Mouse (Mus musculus): ENCODE results near the gene Ubtf. TPM values are rescaled to one million over a fixed set of nuclear protein-coding genes. Genes with fewer than 3 reads are reported as not detected.
A peak's percentile ranks its signal among the peaks of the same experiment; 100 is the strongest.

Ubtf gene
- polyA plus RNA-seq, 1 experiment from 2014 or later = 102 TPM

DNA sequence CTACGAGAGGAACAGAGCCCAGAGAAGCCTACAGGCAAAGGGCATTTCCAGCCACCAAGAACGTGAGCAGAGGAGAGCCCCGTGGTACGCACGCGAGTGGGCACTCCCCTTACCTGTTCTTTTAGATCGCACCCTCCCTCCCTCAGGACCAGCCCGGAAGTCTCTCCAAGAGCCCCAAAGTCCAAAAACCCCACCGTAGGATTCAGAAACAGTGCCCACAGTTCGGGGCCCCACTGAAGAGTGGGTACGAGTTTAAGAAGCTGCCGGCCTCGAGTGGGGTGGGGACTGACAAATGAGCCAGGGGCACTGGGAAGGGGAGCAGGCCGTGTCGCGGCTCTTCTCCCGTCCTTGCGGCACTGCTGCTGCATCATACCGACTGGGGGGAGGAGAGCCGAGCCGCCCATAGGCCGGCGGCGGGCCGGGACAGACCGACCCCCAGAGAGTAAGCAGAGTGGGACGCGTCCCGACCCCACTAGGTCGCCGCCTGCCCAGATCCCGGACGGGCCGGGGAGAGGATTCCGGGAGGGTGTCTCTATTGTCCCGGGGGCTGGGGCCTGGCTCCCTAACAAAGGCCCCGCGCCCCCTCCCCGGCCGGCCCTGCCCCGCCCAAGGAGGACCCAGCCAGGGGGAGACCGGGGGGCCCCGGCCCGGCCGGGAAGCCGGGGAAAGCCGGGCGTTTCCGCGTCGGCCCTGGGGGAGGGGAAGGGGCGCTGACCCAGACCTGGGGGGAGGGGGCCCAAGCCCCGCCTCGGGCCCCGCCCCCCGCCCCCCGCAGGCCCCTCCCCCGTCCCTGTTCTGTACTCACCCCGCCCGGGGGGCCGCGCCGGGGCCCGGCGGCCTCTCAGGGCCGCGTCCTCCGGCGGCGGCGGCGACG, 23.7 kb downstream of the Ubtf start:
- H3K4me1 ChIP-seq = peaks cover 29% of the 10 kb centered on the region
- WGBS = 1% methylated on average over 60 of the region's 73 CpGs
- H3K9me3 ChIP-seq (replicated peaks) = no peaks in the 10 kb centered on the region
- H3K36me3 ChIP-seq = peaks cover 40% of the 10 kb centered on the region
- no peaks in the 10 kb centered on the region for H3K27me3 ChIP-seq (ENCODE audit: low read depth, poor library complexity, severe bottlenecking)
- DNase-seq (ENCODE audit: low spot score) = peak; percentile 88
- peak overlapping the region; percentile 96 for H3K4me3 ChIP-seq
- peak overlapping the region; percentile 98 for H3K27ac ChIP-seq

GRCm38 (mm10) chr11:102294887-102295597, 24.5 kb downstream of the Ubtf start:
- Histone ChIP-seq H3K4me3 (peak overlapping the region; percentile 96), H3K27me3 (ENCODE audit: low read depth, poor library complexity, severe bottlenecking) (no peaks in the 10 kb centered on the region), H3K4me1 (peaks cover 32% of the 10 kb centered on the region), H3K36me3 (peaks cover 48% of the 10 kb centered on the region), H3K9me3 (replicated peaks) (no peaks in the 10 kb centered on the region), H3K27ac (peak overlapping the region; percentile 98)
- no peak for DNase-seq (ENCODE audit: low spot score)
- 78% methylated on average over 12 of the region's 12 CpGs for WGBS

DNA sequence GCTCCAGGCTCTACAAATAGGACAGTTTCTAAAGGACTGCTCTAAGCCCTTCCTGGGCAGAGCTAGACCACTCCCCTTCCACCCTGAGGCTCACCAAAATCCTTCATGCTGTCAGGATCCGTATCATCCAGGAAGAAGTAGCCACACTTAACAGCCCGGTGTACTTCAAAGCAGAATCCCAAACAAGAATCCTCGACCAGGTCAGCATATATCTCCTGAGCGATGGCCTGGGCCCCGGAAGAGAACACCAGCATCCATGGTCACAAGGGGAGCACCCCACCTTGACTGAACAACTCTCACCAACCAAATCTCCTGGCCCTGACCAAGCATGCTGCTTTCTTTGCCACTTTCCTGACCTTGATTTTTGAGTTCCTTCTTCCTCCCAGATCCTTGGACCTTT, 25.1 kb downstream of the Ubtf start:
- no peak for DNase-seq (ENCODE audit: low spot score)
- no peaks in the 10 kb centered on the region for H3K9me3 ChIP-seq (replicated peaks)
- WGBS = 83% methylated on average over 5 of the region's 5 CpGs
- peaks cover 32% of the 10 kb centered on the region for H3K4me1 ChIP-seq
- H3K36me3 ChIP-seq = peaks cover 54% of the 10 kb centered on the region
- H3K4me3 ChIP-seq = peak overlapping the region; percentile 96
- H3K27me3 ChIP-seq (ENCODE audit: low read depth, poor library complexity, severe bottlenecking) = no peaks in the 10 kb centered on the region
- no peak overlapping the region for H3K27ac ChIP-seq

GRCm38 (mm10) chr11:102293971-102294370, 25.6 kb downstream of the Ubtf start:
- H3K9me3 ChIP-seq (replicated peaks) = no peaks in the 10 kb centered on the region
- H3K4me1 ChIP-seq = peaks cover 32% of the 10 kb centered on the region
- peaks cover 59% of the 10 kb centered on the region for H3K36me3 ChIP-seq
- H3K4me3 ChIP-seq = peak overlapping the region; percentile 96
- DNase-seq (ENCODE audit: low spot score) = no peak
- no peaks in the 10 kb centered on the region for H3K27me3 ChIP-seq (ENCODE audit: low read depth, poor library complexity, severe bottlenecking)
- 96% methylated on average over 13 of the region's 13 CpGs for WGBS
- H3K27ac ChIP-seq = no peak overlapping the region

DNA sequence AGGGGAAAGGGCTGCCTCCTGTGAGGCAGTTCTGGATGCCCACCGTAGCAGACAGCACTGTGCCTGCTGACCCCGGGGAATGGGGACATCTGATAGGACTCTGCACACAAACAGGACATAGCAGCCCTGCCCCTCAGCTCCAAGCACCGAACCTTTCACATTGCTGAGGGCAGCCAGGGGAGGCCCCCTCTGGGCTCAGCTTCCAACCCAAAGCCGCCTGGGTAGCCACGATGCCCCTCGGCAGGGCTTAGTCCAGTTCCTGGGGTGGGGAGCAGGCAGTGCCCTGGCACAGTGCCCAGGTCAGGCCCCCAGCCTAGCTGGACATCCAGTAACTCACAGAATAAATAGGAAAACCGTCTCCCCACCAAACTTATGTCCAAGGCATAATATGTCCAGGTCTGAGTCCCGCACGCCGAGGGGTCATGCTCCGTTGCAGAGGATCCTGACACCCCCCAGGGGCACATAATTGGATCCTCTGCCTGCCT, 28.4 kb downstream of the Ubtf start:
- Histone ChIP-seq H3K4me3 (no peak overlapping the region), H3K36me3 (peaks cover 82% of the 10 kb centered on the region), H3K4me1 (peaks cover 30% of the 10 kb centered on the region), H3K27ac (no peak overlapping the region), H3K27me3 (ENCODE audit: low read depth, poor library complexity, severe bottlenecking) (no peaks in the 10 kb centered on the region), H3K9me3 (replicated peaks) (no peaks in the 10 kb centered on the region)
- WGBS = 88% methylated on average over 11 of the region's 11 CpGs
- DNase-seq (ENCODE audit: low spot score) = no peak

- 89% methylated on average over 4 of the region's 4 CpGs for WGBS
- Histone ChIP-seq H3K27me3 (ENCODE audit: low read depth, poor library complexity, severe bottlenecking) (no peaks in the 10 kb centered on the region), H3K27ac (no peak overlapping the region; the same call in 1 of the 2 replicates), H3K9me3 (replicated peaks) (no peaks in the 10 kb centered on the region), H3K4me3 (no peak overlapping the region), H3K36me3 (peaks cover 82% of the 10 kb centered on the region), H3K4me1 (peaks cover 34% of the 10 kb centered on the region)
- no peak for DNase-seq (ENCODE audit: low spot score)
Measured at GRCm38 (mm10) chr11:102290141-102290540, 29.4 kb downstream of the Ubtf start.

- Histone ChIP-seq H3K27me3 (ENCODE audit: low read depth, poor library complexity, severe bottlenecking) (no peaks in the 10 kb centered on the region), H3K9me3 (replicated peaks) (no peaks in the 10 kb centered on the region), H3K36me3 (peaks cover 80% of the 10 kb centered on the region), H3K27ac (no peak overlapping the region; the same call in 1 of the 2 replicates), H3K4me1 (peaks cover 31% of the 10 kb centered on the region), H3K4me3 (no peak overlapping the region)
- DNase-seq (ENCODE audit: low spot score) = no peak
- 63% methylated on average over 6 of the region's 6 CpGs for WGBS
Measured at GRCm38 (mm10) chr11:102289511-102290100, 29.9 kb downstream of the Ubtf start.

- no peak overlapping the region for H3K4me3 ChIP-seq
- no peaks in the 10 kb centered on the region for H3K27me3 ChIP-seq (ENCODE audit: low read depth, poor library complexity, severe bottlenecking)
- peaks cover 24% of the 10 kb centered on the region for H3K4me1 ChIP-seq
- WGBS = 84% methylated on average over 2 of the region's 2 CpGs
- DNase-seq (ENCODE audit: low spot score) = no peak
- H3K9me3 ChIP-seq (replicated peaks) = no peaks in the 10 kb centered on the region
- peaks cover 73% of the 10 kb centered on the region for H3K36me3 ChIP-seq
- H3K27ac ChIP-seq = no peak overlapping the region
Measured at GRCm38 (mm10) chr11:102288913-102289312, 30.6 kb downstream of the Ubtf start.

- H3K36me3 ChIP-seq = peaks cover 66% of the 10 kb centered on the region
- DNase-seq (ENCODE audit: low spot score) = no peak
- no peak overlapping the region for H3K27ac ChIP-seq
- 90% methylated on average over 8 of the region's 8 CpGs for WGBS
- no peak overlapping the region for H3K4me3 ChIP-seq
- no peaks in the 10 kb centered on the region for H3K9me3 ChIP-seq (replicated peaks)
- no peaks in the 10 kb centered on the region for H3K27me3 ChIP-seq (ENCODE audit: low read depth, poor library complexity, severe bottlenecking)
- H3K4me1 ChIP-seq = peaks cover 23% of the 10 kb centered on the region
Measured at GRCm38 (mm10) chr11:102288027-102288804, 31.3 kb downstream of the Ubtf start.

DNA sequence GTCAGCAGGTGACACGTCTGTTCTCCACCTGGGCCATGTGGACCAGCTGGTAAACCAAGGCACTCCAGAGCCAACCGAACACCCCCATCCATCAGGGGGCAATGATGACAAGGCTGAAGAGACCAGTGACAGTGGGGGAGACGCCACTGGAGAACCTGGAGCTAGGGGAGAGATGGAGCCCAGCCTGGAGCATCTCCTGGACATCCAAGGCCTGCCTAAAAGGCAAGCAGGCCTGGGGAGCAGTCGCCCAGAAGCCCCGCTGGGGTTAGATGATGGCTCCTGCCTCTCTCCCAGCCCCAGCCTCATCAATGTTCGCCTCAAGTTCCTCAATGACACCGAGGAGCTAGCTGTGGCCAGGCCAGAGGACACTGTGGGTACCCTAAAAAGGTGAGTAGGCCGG, 32.1 kb downstream of the Ubtf start:
- no peak for DNase-seq (ENCODE audit: low spot score)

GRCm38 (mm10) chr11:102285095-102285834, 34.3 kb downstream of the Ubtf start:
- H3K9me3 ChIP-seq (replicated peaks) = no peaks in the 10 kb centered on the region
- H3K27me3 ChIP-seq (ENCODE audit: low read depth, poor library complexity, severe bottlenecking) = no peaks in the 10 kb centered on the region
- peak overlapping the region; percentile 91 for H3K4me3 ChIP-seq
- peak overlapping the region; percentile 87 for H3K27ac ChIP-seq
- WGBS = 6% methylated on average over 31 of the region's 31 CpGs
- H3K36me3 ChIP-seq = peaks cover 37% of the 10 kb centered on the region
- H3K4me1 ChIP-seq = peaks cover 17% of the 10 kb centered on the region
- DNase-seq (ENCODE audit: low spot score) = no peak

More for the DNA sequence above, 32.1 kb downstream of the Ubtf start:
- Histone ChIP-seq H3K4me3 (no peak overlapping the region), H3K9me3 (replicated peaks) (no peaks in the 10 kb centered on the region), H3K4me1 (peaks cover 23% of the 10 kb centered on the region), H3K27me3 (ENCODE audit: low read depth, poor library complexity, severe bottlenecking) (no peaks in the 10 kb centered on the region), H3K27ac (no peak overlapping the region), H3K36me3 (peaks cover 59% of the 10 kb centered on the region)
- WGBS = 86% methylated on average over 8 of the region's 8 CpGs
